Mouse (Mus musculus): Measurements from ENCODE around the gene Olfr318. TPM values are rescaled to one million over a fixed set of nuclear protein-coding genes. Genes with fewer than 3 reads are reported as not detected.
A peak's percentile ranks its signal among the peaks of the same experiment; 100 is the strongest.
"Not testable (repeated sequence)": the region's sequence is repeated elsewhere in the genome, so short reads cannot be mapped to it uniquely, and the experiment has no call there.

Olfr318 gene
- total RNA-seq (2014; rRNA removed) = not detected in 2 replicates
- not detected in 2 replicates for polyA plus RNA-seq (2012; rRNA removed)

- TF ChIP-seq CTCF (IDR thresholded peaks at IDR 0.05; ENCODE audit: low read depth, low read length) (no peak), POLR2A (IDR thresholded peaks at IDR 0.05; ENCODE audit: extremely low read depth, insufficient read depth, low read length) (no peak)
- no peak for DNase-seq (ENCODE audit: extremely low read depth, low read depth, low spot score)
Measured at GRCm38 (mm10) chr11:58723914-58724313, at the start of gene Olfr318. TSS of gene Olfr318 (minus strand) at chr11:58724014.

GRCm38 (mm10) chr11:58772888-58773287 lies 49.1 kb upstream of the Olfr318 start, which contains the start of gene Olfr315:
TSS of gene Olfr315 (plus strand) at chr11:58773188.
- H3K79me2 ChIP-seq (ENCODE audit: control insufficient read depth, insufficient read depth, low read length) = no peaks in the 10 kb centered on the region
- no peaks in the 10 kb centered on the region for H3K4me1 ChIP-seq (ENCODE audit: control insufficient read depth, insufficient read depth, low read length)
- TF ChIP-seq CTCF (IDR thresholded peaks at IDR 0.05; ENCODE audit: low read depth, low read length) (no peak), POLR2A (IDR thresholded peaks at IDR 0.05; ENCODE audit: extremely low read depth, insufficient read depth, low read length) (no peak)
- no peak within 1 kb of the TSS for H3K27ac ChIP-seq (replicated peaks; ENCODE audit: insufficient read depth, low read depth, low read length)
- no peak within 1 kb of the TSS for H3K9ac ChIP-seq (ENCODE audit: low read depth, low read length)
- H3K4me3 ChIP-seq (ENCODE audit: insufficient read depth, low read depth, low read length) = no peak within 1 kb of the TSS
- H3K27me3 ChIP-seq (ENCODE audit: control insufficient read depth, insufficient read depth, low read length) = peaks cover 3% of the 10 kb centered on the region; the same call in 1 of the 2 replicates
- H3K36me3 ChIP-seq (ENCODE audit: control insufficient read depth, insufficient read depth, low read length) = no peaks in the 10 kb centered on the region
- DNase-seq (ENCODE audit: extremely low read depth, low read depth, low spot score) = no peak

More at GRCm38 (mm10) chr11:58723914-58724313, at the start of gene Olfr318:
- Histone ChIP-seq H3K27ac (replicated peaks; ENCODE audit: insufficient read depth, low read depth, low read length) (no peak within 1 kb of the TSS), H3K4me1 (ENCODE audit: control insufficient read depth, insufficient read depth, low read length) (no peaks in the 10 kb centered on the region; the same call in 1 of the 2 replicates), H3K27me3 (ENCODE audit: control insufficient read depth, insufficient read depth, low read length) (no peaks in the 10 kb centered on the region), H3K36me3 (ENCODE audit: control insufficient read depth, insufficient read depth, low read length) (no peaks in the 10 kb centered on the region), H3K4me3 (ENCODE audit: insufficient read depth, low read depth, low read length) (no peak within 1 kb of the TSS), H3K79me2 (ENCODE audit: control insufficient read depth, insufficient read depth, low read length) (no peaks in the 10 kb centered on the region), H3K9ac (ENCODE audit: low read depth, low read length) (no peak within 1 kb of the TSS)

GRCm38 (mm10) chr11:58752434-58752833 lies 28.6 kb upstream of the Olfr318 start, which contains the start of gene Olfr316:
TSS of gene Olfr316 (plus strand) at chr11:58752734.
- TF ChIP-seq POLR2A (IDR thresholded peaks at IDR 0.05; ENCODE audit: extremely low read depth, insufficient read depth, low read length) (no peak), CTCF (IDR thresholded peaks at IDR 0.05; ENCODE audit: low read depth, low read length) (no peak)
- Histone ChIP-seq H3K9ac (ENCODE audit: low read depth, low read length) (no peak within 1 kb of the TSS), H3K27ac (replicated peaks; ENCODE audit: insufficient read depth, low read depth, low read length) (no peak within 1 kb of the TSS), H3K27me3 (ENCODE audit: control insufficient read depth, insufficient read depth, low read length) (no peaks in the 10 kb centered on the region), H3K79me2 (ENCODE audit: control insufficient read depth, insufficient read depth, low read length) (no peaks in the 10 kb centered on the region), H3K36me3 (ENCODE audit: control insufficient read depth, insufficient read depth, low read length) (no peaks in the 10 kb centered on the region), H3K4me1 (ENCODE audit: control insufficient read depth, insufficient read depth, low read length) (no peaks in the 10 kb centered on the region), H3K4me3 (ENCODE audit: insufficient read depth, low read depth, low read length) (no peak within 1 kb of the TSS)
- WGBS = 87% methylated on average over 2 of the region's 2 CpGs
- no peak for DNase-seq (ENCODE audit: extremely low read depth, low read depth, low spot score)

GRCm38 (mm10) chr11:58751096-58751495 lies 27.3 kb upstream of the Olfr318 start:
- H3K27me3 ChIP-seq (ENCODE audit: control insufficient read depth, insufficient read depth, low read length); H3K9ac ChIP-seq (ENCODE audit: low read depth, low read length); H3K4me3 ChIP-seq (ENCODE audit: insufficient read depth, low read depth, low read length); H3K27ac ChIP-seq (replicated peaks; ENCODE audit: insufficient read depth, low read depth, low read length); H3K4me1 ChIP-seq (ENCODE audit: control insufficient read depth, insufficient read depth, low read length); DNase-seq (ENCODE audit: extremely low read depth, low read depth, low spot score); H3K36me3 ChIP-seq (ENCODE audit: control insufficient read depth, insufficient read depth, low read length); H3K79me2 ChIP-seq (ENCODE audit: control insufficient read depth, insufficient read depth, low read length): not testable (repeated sequence)
- WGBS = 78% methylated on average over 18 of the region's 18 CpGs

GRCm38 (mm10) chr11:58738792-58739262 lies 15.0 kb upstream of the Olfr318 start, which contains the start of gene Olfr317:
TSS of gene Olfr317 (minus strand) at chr11:58739212.
- Histone ChIP-seq H3K27me3 (ENCODE audit: control insufficient read depth, insufficient read depth, low read length) (no peaks in the 10 kb centered on the region), H3K27ac (replicated peaks; ENCODE audit: insufficient read depth, low read depth, low read length) (no peak within 1 kb of the TSS)
- WGBS = 62% methylated on average over 4 of the region's 4 CpGs

GRCm38 (mm10) chr11:58733372-58733771 lies 9.6 kb upstream of the Olfr318 start:
- H3K36me3 ChIP-seq (ENCODE audit: control insufficient read depth, insufficient read depth, low read length) = no peaks in the 10 kb centered on the region

More at GRCm38 (mm10) chr11:58738792-58739262, 15.0 kb upstream of the Olfr318 start, which contains the start of gene Olfr317:
- Histone ChIP-seq H3K4me1 (ENCODE audit: control insufficient read depth, insufficient read depth, low read length) (no peaks in the 10 kb centered on the region), H3K9ac (ENCODE audit: low read depth, low read length) (no peak within 1 kb of the TSS), H3K36me3 (ENCODE audit: control insufficient read depth, insufficient read depth, low read length) (no peaks in the 10 kb centered on the region), H3K79me2 (ENCODE audit: control insufficient read depth, insufficient read depth, low read length) (no peaks in the 10 kb centered on the region), H3K4me3 (ENCODE audit: insufficient read depth, low read depth, low read length) (no peak within 1 kb of the TSS)
- no peak for DNase-seq (ENCODE audit: extremely low read depth, low read depth, low spot score)
- TF ChIP-seq POLR2A (IDR thresholded peaks at IDR 0.05; ENCODE audit: extremely low read depth, insufficient read depth, low read length) (no peak), CTCF (IDR thresholded peaks at IDR 0.05; ENCODE audit: low read depth, low read length) (no peak)

GRCm38 (mm10) chr11:58727896-58728650 lies 4.3 kb upstream of the Olfr318 start:
- not testable (repeated sequence) for H3K79me2 ChIP-seq (ENCODE audit: control insufficient read depth, insufficient read depth, low read length); H3K27ac ChIP-seq (replicated peaks; ENCODE audit: insufficient read depth, low read depth, low read length); H3K27me3 ChIP-seq (ENCODE audit: control insufficient read depth, insufficient read depth, low read length); H3K36me3 ChIP-seq (ENCODE audit: control insufficient read depth, insufficient read depth, low read length); H3K4me1 ChIP-seq (ENCODE audit: control insufficient read depth, insufficient read depth, low read length); H3K4me3 ChIP-seq (ENCODE audit: insufficient read depth, low read depth, low read length); H3K9ac ChIP-seq (ENCODE audit: low read depth, low read length)
- DNase-seq (ENCODE audit: extremely low read depth, low read depth, low spot score) = peak; percentile 31
- WGBS = 59% methylated on average over 6 of the region's 6 CpGs

More at GRCm38 (mm10) chr11:58733372-58733771, 9.6 kb upstream of the Olfr318 start:
- Histone ChIP-seq H3K9ac (ENCODE audit: low read depth, low read length) (no peak overlapping the region), H3K79me2 (ENCODE audit: control insufficient read depth, insufficient read depth, low read length) (no peaks in the 10 kb centered on the region), H3K27me3 (ENCODE audit: control insufficient read depth, insufficient read depth, low read length) (no peaks in the 10 kb centered on the region), H3K27ac (replicated peaks; ENCODE audit: insufficient read depth, low read depth, low read length) (no peak overlapping the region), H3K4me3 (ENCODE audit: insufficient read depth, low read depth, low read length) (no peak overlapping the region), H3K4me1 (ENCODE audit: control insufficient read depth, insufficient read depth, low read length) (no peaks in the 10 kb centered on the region)
- TF ChIP-seq CTCF (IDR thresholded peaks at IDR 0.05; ENCODE audit: low read depth, low read length) = no peak
- TF ChIP-seq POLR2A (IDR thresholded peaks at IDR 0.05; ENCODE audit: extremely low read depth, insufficient read depth, low read length) = no peak
- 68% methylated on average over 3 of the region's 3 CpGs for WGBS
- DNase-seq (ENCODE audit: extremely low read depth, low read depth, low spot score) = no peak

Measured in liver, adult 2 months (tissue).